Mouse (Mus musculus) erythroblast, adult 5-6 weeks (primary cell): ENCODE measurements around the gene Pgpep1. TPM values are rescaled to one million over a fixed set of nuclear protein-coding genes. Genes with fewer than 3 reads are reported as not detected.

Source experiments
- ATAC-seq: replicated peaks from 2 replicates; pipeline ENCODE4 v1.8.0; 2016; ENCODE audit warnings: moderate number of reproducible peaks, mild to moderate bottlenecking, moderate TSS enrichment, inconsistent platforms; ENCODE audit not compliant: poor library complexity, low FRiP score, severe bottlenecking
- total RNA-seq, 2 experiments: library from RNA; stranded (forward) in 1 of 2; stranded (reverse) in 1 of 2; fragments of 150-400 nt in 1 of 2; fragments of 200-764, 138-1000 nt in 1 of 2; gene quantifications; 2 replicates each; pipeline versions ENCODE4 v1.2.3 to v1.2.4; 2015 to 2017; ENCODE audit warnings: low replicate concordance in 2 of 2

Gene Pgpep1
- total RNA-seq, 2 experiments from 2014 or later = 1.2 to 1.4 TPM

- no peak for ATAC-seq
These were observed 31.6 kb upstream of the Pgpep1 start for GRCm38 (mm10) chr8:70691727-70692231.

- no peak for ATAC-seq
These were observed 31.0 kb upstream of the Pgpep1 start for GRCm38 (mm10) chr8:70691230-70691629.

DNA sequence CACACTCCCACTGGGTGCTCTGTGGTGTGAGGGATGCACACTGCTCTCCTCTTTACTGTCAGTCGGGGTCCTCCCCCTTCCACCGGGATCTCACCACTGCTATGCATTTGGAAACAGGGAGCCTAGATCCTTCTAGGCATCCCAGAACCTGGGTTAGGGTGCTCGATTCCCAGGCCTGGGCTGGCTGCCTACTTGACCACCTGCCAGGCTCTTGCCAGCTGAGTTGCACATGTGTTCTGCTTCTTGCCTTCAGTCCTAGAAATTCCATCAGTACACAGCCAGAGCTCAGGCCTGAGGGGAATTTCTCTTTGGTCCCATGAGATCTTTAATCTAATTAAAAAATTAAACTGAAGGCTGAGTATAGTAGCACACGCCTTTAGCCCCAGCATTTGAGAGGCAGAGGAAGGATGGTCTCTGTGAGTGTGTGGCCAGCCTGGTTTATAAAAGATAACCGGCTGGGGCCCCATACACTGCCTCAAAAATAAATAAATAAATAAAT, 29.8 kb upstream of the Pgpep1 start:
- no peak for ATAC-seq

DNA sequence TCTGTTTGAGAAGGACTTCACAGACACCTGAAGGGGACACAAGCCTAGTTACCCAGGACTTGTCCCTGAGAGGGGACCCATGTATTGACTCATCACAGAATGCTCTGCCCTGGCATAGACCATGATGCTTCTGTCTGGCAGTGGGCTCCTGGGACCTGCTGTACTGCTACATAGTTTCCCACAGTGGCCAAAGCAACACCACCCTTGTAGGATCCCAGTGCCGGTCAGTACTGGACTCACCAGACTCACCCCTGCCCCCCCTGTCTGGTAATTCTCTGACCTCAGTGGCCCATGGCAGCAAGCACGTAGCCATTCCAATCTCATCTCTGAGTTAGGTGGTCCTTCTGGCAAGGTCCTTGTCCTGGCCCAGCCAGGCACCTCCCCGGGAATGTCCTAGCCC, 27.9 kb upstream of the Pgpep1 start:
- no peak for ATAC-seq

DNA sequence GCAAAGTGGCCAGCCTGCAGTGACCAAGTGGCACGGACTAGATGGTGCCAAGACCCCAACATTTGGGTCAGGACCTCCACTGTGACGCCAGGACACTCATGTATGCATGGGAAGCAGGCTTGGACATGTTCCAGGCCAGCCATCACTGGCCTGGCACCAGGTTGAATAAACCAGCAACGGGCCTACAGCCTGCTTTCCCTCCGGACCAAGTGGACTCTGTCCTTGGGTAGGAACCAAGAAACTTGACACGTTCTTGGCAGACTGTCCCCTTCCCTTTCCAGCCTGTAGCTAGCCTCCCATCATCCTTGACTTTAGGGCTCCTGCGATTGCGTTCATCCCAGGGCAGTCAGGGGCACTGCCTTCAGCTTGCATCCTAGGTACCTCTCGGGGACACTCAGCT, 27.4 kb upstream of the Pgpep1 start:
- no peak for ATAC-seq

GRCm38 (mm10) chr8:70684291-70684690, 24.1 kb upstream of the Pgpep1 start:
- no peak for ATAC-seq

GRCm38 (mm10) chr8:70682692-70683091, 22.5 kb upstream of the Pgpep1 start:
- no peak for ATAC-seq

- no peak for ATAC-seq
These were observed 22.0 kb upstream of the Pgpep1 start for GRCm38 (mm10) chr8:70682193-70682592.

GRCm38 (mm10) chr8:70681410-70681809, 21.2 kb upstream of the Pgpep1 start:
- no peak for ATAC-seq

GRCm38 (mm10) chr8:70680039-70680438, 19.9 kb upstream of the Pgpep1 start:
- ATAC-seq = no peak

DNA sequence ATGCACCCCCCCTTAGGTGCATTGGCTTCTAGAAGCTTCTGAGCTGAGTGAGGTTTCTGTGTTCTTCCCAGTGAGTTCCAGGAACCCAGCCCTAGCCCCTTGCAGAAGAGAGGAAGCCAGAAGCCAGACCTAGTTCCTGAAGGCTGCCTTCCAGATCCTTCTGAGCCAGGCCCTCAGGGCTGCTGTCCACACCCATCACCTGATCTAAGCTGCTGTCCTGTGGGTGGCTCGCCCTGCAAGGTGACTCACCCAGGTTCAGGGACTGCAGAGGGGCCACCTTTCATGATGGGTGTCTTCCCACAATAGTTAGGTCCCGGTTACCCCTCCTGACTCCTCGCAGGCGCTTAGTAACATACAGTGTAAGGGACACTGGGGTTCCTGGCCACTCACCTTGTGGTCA, 19.2 kb upstream of the Pgpep1 start:
- ATAC-seq = no peak

GRCm38 (mm10) chr8:70678679-70679078, 18.5 kb upstream of the Pgpep1 start:
- no peak for ATAC-seq

- no peak for ATAC-seq
These were observed 17.4 kb upstream of the Pgpep1 start for GRCm38 (mm10) chr8:70677451-70678080.

GRCm38 (mm10) chr8:70675336-70675735, 15.1 kb upstream of the Pgpep1 start:
- ATAC-seq = no peak

DNA sequence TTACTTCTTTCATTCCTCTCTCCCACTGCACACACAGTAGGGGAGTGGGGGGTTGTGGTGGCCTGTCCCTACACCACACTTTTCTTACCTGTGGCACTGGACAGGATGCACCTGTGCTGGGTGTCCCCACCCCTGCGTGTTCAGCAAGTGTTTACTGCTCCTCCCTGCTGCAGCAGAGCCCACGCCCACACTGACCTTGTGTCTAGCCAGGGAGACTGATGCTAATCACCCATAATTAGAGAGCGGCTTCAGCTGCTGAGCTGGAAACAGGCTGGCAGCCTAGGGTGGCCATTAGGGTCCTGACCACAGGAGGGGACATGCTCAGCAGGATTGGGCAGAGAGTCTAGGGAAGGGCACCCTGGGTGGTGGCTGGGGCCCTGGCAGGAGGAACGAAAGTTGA, 14.5 kb upstream of the Pgpep1 start:
- peak; percentile 42 for ATAC-seq

GRCm38 (mm10) chr8:70674109-70674508, 13.9 kb upstream of the Pgpep1 start:
- no peak for ATAC-seq

GRCm38 (mm10) chr8:70673079-70673856, 13.1 kb upstream of the Pgpep1 start, which contains the start of gene Lsm4:
Lsm4 (plus strand) TSS chr8:70673248.
- ATAC-seq = peak; percentile 83

- no peak for ATAC-seq
These were observed 12.3 kb upstream of the Pgpep1 start for GRCm38 (mm10) chr8:70672325-70673078.

DNA sequence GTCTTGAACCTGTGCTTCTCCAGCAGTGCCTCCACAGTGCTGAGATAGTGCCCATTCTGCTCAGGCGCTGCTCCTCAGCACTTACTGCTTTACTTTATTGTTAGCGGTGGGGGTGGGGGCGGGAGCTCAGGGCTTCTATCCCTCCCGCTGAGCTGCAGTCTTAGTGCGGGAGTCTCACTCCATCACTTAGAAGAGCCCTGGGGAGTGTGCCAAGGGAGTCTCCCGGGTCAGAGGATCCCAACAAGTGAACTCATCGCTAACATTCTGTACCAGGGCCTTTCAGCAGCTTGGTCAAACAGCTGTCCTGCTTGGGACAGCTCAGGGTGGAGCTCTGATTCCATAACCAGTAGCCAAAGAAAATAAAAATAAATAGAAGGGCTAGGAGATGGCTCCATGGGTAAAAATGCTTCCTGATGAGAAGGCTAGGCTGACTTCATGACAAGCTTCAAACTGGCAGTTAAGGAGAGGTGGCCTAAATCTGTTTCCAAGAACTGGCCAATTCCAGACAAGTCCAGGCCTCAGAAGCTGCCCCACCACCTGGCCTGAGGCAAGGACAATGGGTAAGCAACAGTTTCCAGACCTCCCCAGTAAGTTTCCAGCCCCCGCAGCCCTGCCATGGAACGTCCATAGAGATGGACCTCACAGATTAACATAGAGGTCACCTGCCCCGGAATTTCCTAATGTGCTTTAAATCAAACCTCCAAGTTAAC, 11.6 kb upstream of the Pgpep1 start:
- no peak for ATAC-seq

DNA sequence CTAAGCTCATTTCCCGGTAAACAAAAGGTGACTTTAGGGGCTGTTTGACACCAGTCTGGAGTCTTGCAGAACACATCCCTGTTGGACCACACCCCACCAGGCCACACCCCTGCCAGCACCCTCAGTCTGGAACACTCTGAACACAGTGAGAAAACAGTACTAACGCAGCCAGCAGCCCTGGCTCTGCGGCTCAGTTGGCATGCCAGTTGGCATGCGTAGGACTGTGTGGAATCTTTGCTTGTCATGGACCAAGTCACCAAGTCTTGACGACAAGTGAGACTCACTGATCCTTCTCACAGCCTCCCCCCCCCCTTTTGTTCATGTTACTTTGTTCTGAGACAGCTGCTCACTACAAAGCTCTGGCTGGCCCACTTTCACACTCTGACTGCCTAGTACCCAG, 6.9 kb upstream of the Pgpep1 start:
- peak; percentile 75 for ATAC-seq
